Mouse (Mus musculus) MEL (cell line): ENCODE results near the gene Gm20388. TPM values are rescaled to one million over a fixed set of nuclear protein-coding genes. Genes with fewer than 3 reads are reported as not detected.

Experiments used
- DNase-seq: peaks from one replicate; pipeline ENCODE4 v3.0.0; 2011; ENCODE audit warnings: low read depth, low spot score
- H3K27ac ChIP-seq: 2 replicates; pipeline ENCODE4 v1.5.1; 2012; ENCODE audit warnings: low read depth, mild to moderate bottlenecking, control low read depth, low read length, moderate library complexity; ENCODE audit not compliant: control insufficient read depth
- H3K27me3 ChIP-seq, 2 experiments: fragments of 150-350 bp in 1 of 2; sonication (generic) in 1 of 2; 2 replicates each; pipeline ENCODE4 v1.6.1; 2012; ENCODE audit warnings: low read length in 2 of 2, mild to moderate bottlenecking in 2 of 2, improper control_type of control experiment in 1 of 2, moderate library complexity in 1 of 2; ENCODE audit not compliant: insufficient read depth in 2 of 2, control insufficient read depth in 1 of 2
- H3K36me3 ChIP-seq, 2 experiments: 2 replicates each; pipeline ENCODE4 v1.6.1; 2012 to 2014; ENCODE audit warnings: low read length in 2 of 2, improper control_type of control experiment in 1 of 2, inconsistent platforms in 1 of 2, mild to moderate bottlenecking in 1 of 2; ENCODE audit not compliant: insufficient read depth in 2 of 2, control insufficient read depth in 1 of 2
- H3K4me1 ChIP-seq, 2 experiments: fragments of 150-350 bp in 1 of 2; sonication (generic) in 1 of 2; 2 replicates each; pipeline ENCODE4 v1.6.1; 2012; ENCODE audit warnings: low read length in 2 of 2, improper control_type of control experiment in 1 of 2, mild to moderate bottlenecking in 1 of 2; ENCODE audit not compliant: insufficient read depth in 2 of 2, control insufficient read depth in 1 of 2
- H3K4me3 ChIP-seq, 2 experiments: fragments of 150-350 bp in 1 of 2; sonication (generic) in 1 of 2; 2 replicates each; pipeline ENCODE4 v1.5.1; 2012; ENCODE audit warnings: low read depth in 2 of 2, low read length in 2 of 2, mild to moderate bottlenecking in 2 of 2, moderate library complexity in 2 of 2, control low read depth in 1 of 2, improper control_type of control experiment in 1 of 2; ENCODE audit not compliant: control insufficient read depth in 1 of 2, insufficient read depth in 1 of 2
- H3K79me2 ChIP-seq: 2 replicates; pipeline ENCODE4 v1.6.1; 2012; ENCODE audit warnings: mild to moderate bottlenecking, low read length, moderate library complexity; ENCODE audit not compliant: control insufficient read depth, poor library complexity, insufficient read depth
- H3K9ac ChIP-seq: 2 replicates; pipeline ENCODE4 v1.6.1; 2012; ENCODE audit warnings: low read depth, mild to moderate bottlenecking, control low read depth, low read length, moderate library complexity; ENCODE audit not compliant: control insufficient read depth, poor library complexity, severe bottlenecking
- H3K9me3 ChIP-seq: fragments of 150-350 bp; sonication (generic); replicated peaks from 2 replicates; pipeline ENCODE4 v1.6.1; 2012; ENCODE audit warnings: mild to moderate bottlenecking, low read length, improper control_type of control experiment, moderate library complexity; ENCODE audit not compliant: insufficient read depth
- BHLHE40 ChIP-seq: IDR thresholded peaks from 2 replicates; pipeline ENCODE4 v1.6.1; 2012; ENCODE audit warnings: low read depth, mild to moderate bottlenecking, inconsistent platforms, low read length, improper control_type of control experiment, borderline replicate concordance
- CHD2 ChIP-seq: IDR thresholded peaks from 2 replicates; pipeline ENCODE4 v1.6.1; 2011; ENCODE audit warnings: low read length, improper control_type of control experiment
- E2F4 ChIP-seq: IDR thresholded peaks from 2 replicates; pipeline ENCODE4 v1.6.1; 2011; ENCODE audit warnings: low read depth, low read length, improper control_type of control experiment, borderline replicate concordance
- ELF1 ChIP-seq: IDR thresholded peaks from 2 replicates; pipeline ENCODE4 v1.6.1; 2014; ENCODE audit warnings: low read depth, mild to moderate bottlenecking, inconsistent platforms, low read length, improper control_type of control experiment, moderate library complexity
- EP300 ChIP-seq, 2 experiments: IDR thresholded peaks; 2 replicates each; pipeline ENCODE4 v1.6.1; 2011; ENCODE audit warnings: improper control_type of control experiment in 2 of 2, low read length in 2 of 2, low read depth in 1 of 2, mild to moderate bottlenecking in 1 of 2
- ETS1 ChIP-seq: IDR thresholded peaks from 2 replicates; pipeline ENCODE4 v1.6.1; 2012; ENCODE audit warnings: low read depth, mild to moderate bottlenecking, inconsistent platforms, low read length, improper control_type of control experiment, moderate library complexity
- GABPA ChIP-seq: IDR thresholded peaks from 2 replicates; pipeline ENCODE4 v1.6.1; 2012; ENCODE audit warnings: low read depth, mild to moderate bottlenecking, inconsistent platforms, low read length, improper control_type of control experiment, moderate library complexity
- HCFC1 ChIP-seq: IDR thresholded peaks from 2 replicates; pipeline ENCODE4 v1.6.1; 2012; ENCODE audit warnings: low read depth, mild to moderate bottlenecking, inconsistent platforms, low read length, improper control_type of control experiment, moderate library complexity
- MAFK ChIP-seq: IDR thresholded peaks from 2 replicates; pipeline ENCODE4 v1.6.1; 2011; ENCODE audit warnings: low read depth, mild to moderate bottlenecking, low read length, improper control_type of control experiment, borderline replicate concordance
- MAX ChIP-seq: IDR thresholded peaks from 2 replicates; pipeline ENCODE4 v1.6.1; 2011; ENCODE audit warnings: low read length, improper control_type of control experiment
- MAZ ChIP-seq: IDR thresholded peaks from 2 replicates; pipeline ENCODE4 v1.6.1; 2012; ENCODE audit warnings: low read depth, mild to moderate bottlenecking, inconsistent platforms, low read length, improper control_type of control experiment
- MEF2A ChIP-seq: IDR thresholded peaks from 2 replicates; pipeline ENCODE4 v1.6.1; 2014; ENCODE audit warnings: low read depth, mild to moderate bottlenecking, inconsistent platforms, low read length, improper control_type of control experiment; ENCODE audit not compliant: poor library complexity, insufficient replicate concordance, severe bottlenecking; ENCODE audit errors: extremely low read depth
- MXI1 ChIP-seq: IDR thresholded peaks from 2 replicates; pipeline ENCODE4 v1.6.1; 2011; ENCODE audit warnings: mild to moderate bottlenecking, low read depth, low read length, improper control_type of control experiment
- MYB ChIP-seq: IDR thresholded peaks from 2 replicates; pipeline ENCODE4 v1.6.1; 2011; ENCODE audit warnings: mild to moderate bottlenecking, low read depth, low read length, improper control_type of control experiment
- MYC ChIP-seq: IDR thresholded peaks from 2 replicates; pipeline ENCODE4 v1.6.1; 2011; ENCODE audit warnings: low read depth, mild to moderate bottlenecking, low read length, improper control_type of control experiment, moderate library complexity
- NRF1 ChIP-seq: IDR thresholded peaks from 2 replicates; pipeline ENCODE4 v1.6.1; 2014; ENCODE audit warnings: low read depth, mild to moderate bottlenecking, inconsistent platforms, low read length, improper control_type of control experiment, moderate library complexity; ENCODE audit not compliant: poor library complexity, insufficient read depth, severe bottlenecking
- POLR2AphosphoS5 ChIP-seq: IDR thresholded peaks from 2 replicates; pipeline ENCODE4 v1.6.1; 2012; ENCODE audit warnings: low read depth, borderline replicate concordance, mild to moderate bottlenecking, inconsistent platforms, low read length, moderate library complexity, mixed read lengths
- RAD21 ChIP-seq: IDR thresholded peaks from 2 replicates; pipeline ENCODE4 v1.6.1; 2011; ENCODE audit warnings: mild to moderate bottlenecking, low read depth, low read length, improper control_type of control experiment
- RCOR1 ChIP-seq: IDR thresholded peaks from 2 replicates; pipeline ENCODE4 v1.6.1; 2012; ENCODE audit warnings: low read depth, mild to moderate bottlenecking, inconsistent platforms, low read length, improper control_type of control experiment
- SIN3A ChIP-seq: IDR thresholded peaks from 2 replicates; pipeline ENCODE4 v1.6.1; 2012; ENCODE audit warnings: low read length, improper control_type of control experiment, inconsistent platforms
- SMC3 ChIP-seq: IDR thresholded peaks from 2 replicates; pipeline ENCODE4 v1.6.1; 2011; ENCODE audit warnings: low read depth, low read length, improper control_type of control experiment
- TAL1 ChIP-seq: IDR thresholded peaks from 2 replicates; pipeline ENCODE4 v1.6.1; 2012; ENCODE audit warnings: mild to moderate bottlenecking, inconsistent platforms, low read length, moderate library complexity, mixed read lengths
- TCF12 ChIP-seq: IDR thresholded peaks from 2 replicates; pipeline ENCODE4 v1.6.1; 2014; ENCODE audit warnings: low read depth, mild to moderate bottlenecking, inconsistent platforms, low read length, improper control_type of control experiment, moderate library complexity
- UBTF ChIP-seq: IDR thresholded peaks from 2 replicates; pipeline ENCODE4 v1.6.1; 2012; ENCODE audit warnings: low read depth, mild to moderate bottlenecking, inconsistent platforms, low read length, improper control_type of control experiment, moderate library complexity, borderline replicate concordance; ENCODE audit not compliant: insufficient read depth
- USF1 ChIP-seq: IDR thresholded peaks from 2 replicates; pipeline ENCODE4 v1.6.1; 2014; ENCODE audit warnings: low read depth, mild to moderate bottlenecking, inconsistent platforms, low read length, improper control_type of control experiment, moderate library complexity
- USF2 ChIP-seq, 2 experiments: IDR thresholded peaks; 2 replicates each; pipeline ENCODE4 v1.6.1; 2011 to 2012; ENCODE audit warnings: improper control_type of control experiment in 2 of 2, low read length in 2 of 2, borderline replicate concordance in 1 of 2, inconsistent platforms in 1 of 2, low read depth in 1 of 2, mild to moderate bottlenecking in 1 of 2; ENCODE audit not compliant: insufficient read depth in 1 of 2
- ZMIZ1 ChIP-seq: IDR thresholded peaks from 2 replicates; pipeline ENCODE4 v1.6.1; 2012; ENCODE audit warnings: low read depth, mild to moderate bottlenecking, inconsistent platforms, low read length, improper control_type of control experiment, moderate library complexity
- polyA plus RNA-seq, 2 experiments: library from polyadenylated mRNA; stranded (reverse) in 1 of 2; unstranded in 1 of 2; fragments of >175 nt in 1 of 2; fragments of >200 nt in 1 of 2; gene quantifications; 2 replicates each; pipeline versions ENCODE4 v1.2.1 to v1.2.4; 2012; ENCODE audit warnings: low replicate concordance in 2 of 2, low read depth in 1 of 2; ENCODE audit not compliant: insufficient read length in 2 of 2, insufficient read depth in 1 of 2, missing spikeins in 1 of 2
- total RNA-seq: library from RNA; depleted of rRNA; stranded (reverse); fragments of 300-350 nt; gene quantifications from 2 replicates; pipeline ENCODE4 v1.2.3, GENCODE M21; 2012

Gene Gm20388
- total and polyA plus RNA-seq, 3 experiments = 11.1 to 17.8 TPM; not detected in 1

- H3K79me2 ChIP-seq = no peaks in the 10 kb centered on the region; the same call in 1 of the 2 replicates
- peak; percentile 92 for DNase-seq
- no peaks in the 10 kb centered on the region for H3K9me3 ChIP-seq
- peaks cover 10 to 42% of the 10 kb centered on the region in 2 experiments for H3K4me1 ChIP-seq
- no peak overlapping the region for H3K9ac ChIP-seq
- peaks cover 0 to 16% of the 10 kb centered on the region in 2 experiments; a peak in 2 of 4 replicates for H3K36me3 ChIP-seq
- TF ChIP-seq MAFK (no peak), RCOR1 (0 out of 2 replicates have a peak, but pooled peaks have one; percentile 42), TCF12 (0 out of 2 replicates have a peak, but pooled peaks have one; percentile 29), SIN3A (peak; percentile 100), MXI1 (peak; percentile 100), RAD21 (no peak), GABPA (no peak), SMC3 (peak; percentile 28), ETS1 (0 out of 2 replicates have a peak, but pooled peaks have one; percentile 25), TAL1 (no peak), HCFC1 (no peak), ZMIZ1 (no peak), EP300 (IDR thresholded peaks at IDR 0.05; ENCODE audit: low read depth in 1 of 2, low read length in 2 of 2) (0 out of 4 replicates have a peak, but pooled peaks of 1 of the 2 experiments have one; percentile 2), USF2 (IDR thresholded peaks at IDR 0.05; ENCODE audit: borderline replicate concordance in 1 of 2, insufficient read depth in 1 of 2, low read depth in 1 of 2, low read length in 2 of 2) (no peak), NRF1 (no peak), E2F4 (no peak), MYC (0 out of 2 replicates have a peak, but pooled peaks have one; percentile 34), BHLHE40 (no peak), MEF2A (no peak), MAZ (peak; percentile 51; the same call in 1 of the 2 replicates), ELF1 (no peak), POLR2AphosphoS5 (no peak), MYB (no peak), MAX (peak; percentile 98), UBTF (no peak), CHD2 (no peak), USF1 (no peak)
- TF ChIP-seq, all 39 proteins: peak for 10
- H3K27ac ChIP-seq = no peak overlapping the region
- no peak overlapping the region for H3K4me3 ChIP-seq
- H3K27me3 ChIP-seq = no peaks in the 10 kb centered on the region
Measured at GRCm38 (mm10) chr8:122737071-122737470, 2826.4 kb downstream of the Gm20388 start.
